Mouse (Mus musculus) lung, postnatal 0 days (tissue): ENCODE results near the gene Pip5k1b.

Experiments used
- CTCF ChIP-seq: IDR thresholded peaks from 2 replicates; pipeline ENCODE4 v1.5.1; 2016; ENCODE audit warnings: antibody characterized with exemption, mild to moderate bottlenecking
- EP300 ChIP-seq: IDR thresholded peaks from 2 replicates; pipeline ENCODE4 v1.6.1; 2016; ENCODE audit warnings: antibody characterized with exemption, mild to moderate bottlenecking, control low read depth

- TF ChIP-seq CTCF (no peak), EP300 (no peak)
These were observed 237.9 kb downstream of the Pip5k1b start for GRCm38 (mm10) chr19:24317731-24318130.
